19 mouse cellular contexts compared by ENCODE assay signal in the genomic region with DNA sequence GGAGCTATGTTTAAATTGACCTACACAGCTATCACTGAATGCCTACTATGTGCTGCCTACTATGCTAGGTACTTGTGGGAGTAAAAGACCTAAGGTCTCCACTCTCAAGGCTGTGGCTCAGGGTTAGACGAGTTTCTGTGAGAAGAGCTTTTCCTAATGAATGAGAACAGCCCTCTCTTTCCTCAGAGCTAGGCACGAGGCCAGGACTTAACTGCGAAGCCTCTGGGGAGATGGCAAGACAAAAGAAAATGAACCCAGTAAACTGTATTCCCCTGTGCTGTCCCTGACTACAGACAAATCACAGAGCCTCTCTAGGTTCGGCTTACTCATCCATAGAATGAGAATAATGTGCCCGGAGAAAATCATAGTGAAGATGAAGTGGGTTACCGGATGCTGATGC.
DNase-seq lines count a peak whose midpoint lies in the region; ATAC-seq and TF ChIP-seq lines count a peak whose summit lies in the region.
"Had no signal": no experiment of that assay in that cellular context is flagged by ENCODE, and none has a peak within 500 bp of the region (broad histone marks: within the 10 kb centered on the region; RNA-seq: fewer than 3 reads in every experiment).

No protein-coding gene starts in this region.

- no peaks in the 10 kb centered on the region for H3K9me3 ChIP-seq in forebrain, postnatal 0 days (ENCODE audit: low read length)
- no peaks in the 10 kb centered on the region for H3K9me3 ChIP-seq in forebrain, embryonic 12.5 days
- H3K9me3 ChIP-seq in hindbrain, postnatal 0 days (ENCODE audit: low read length) = no peaks in the 10 kb centered on the region
- H3K9me3 ChIP-seq in hindbrain, embryonic 11.5 days (ENCODE audit: control insufficient read depth, low read length) = no peaks in the 10 kb centered on the region
- no peaks in the 10 kb centered on the region for H3K9me3 ChIP-seq in kidney, embryonic 14.5 days (ENCODE audit: control insufficient read depth, low read length)
- H3K9me3 ChIP-seq: forebrain, embryonic 13.5 days; heart, embryonic 13.5 days; intestine, embryonic 15.5 days; kidney, embryonic 15.5 days; limb, embryonic 13.5 days; liver, embryonic 13.5 days; lung, embryonic 15.5 days; midbrain, embryonic 10.5 days had no signal

- no peak for ATAC-seq in forebrain, postnatal 0 days
- ATAC-seq in forebrain, embryonic 12.5 days (ENCODE audit: low FRiP score) = no peak
- ATAC-seq in hindbrain, postnatal 0 days = no peak
- no peak for ATAC-seq in hindbrain, embryonic 11.5 days (ENCODE audit: low FRiP score)
- ATAC-seq in kidney, embryonic 14.5 days (ENCODE audit: low FRiP score, low TSS enrichment) = no peak
- ATAC-seq: forebrain, embryonic 13.5 days; intestine, embryonic 15.5 days had no signal

- TF ChIP-seq CTCF in forebrain, postnatal 0 days (IDR thresholded peaks at IDR 0.05; ENCODE audit: low read depth) = no peak
- TF ChIP-seq CTCF in hindbrain, postnatal 0 days (IDR thresholded peaks at IDR 0.05; ENCODE audit: low read depth) = no peak

- no peak overlapping the region for H3K9ac ChIP-seq in forebrain, postnatal 0 days
- no peak overlapping the region for H3K9ac ChIP-seq in forebrain, embryonic 12.5 days
- no peak overlapping the region for H3K9ac ChIP-seq in hindbrain, postnatal 0 days (replicated peaks; ENCODE audit: low read length)
- no peak overlapping the region for H3K9ac ChIP-seq in hindbrain, embryonic 11.5 days (ENCODE audit: low read depth, low read length)
- H3K9ac ChIP-seq in kidney, embryonic 14.5 days (ENCODE audit: low read depth, low read length) = no peak overlapping the region
- H3K9ac ChIP-seq: forebrain, embryonic 13.5 days; heart, embryonic 13.5 days; intestine, embryonic 15.5 days; kidney, embryonic 15.5 days; limb, embryonic 13.5 days; liver, embryonic 13.5 days; lung, embryonic 15.5 days had no signal

- H3K27me3 ChIP-seq in forebrain, postnatal 0 days (ENCODE audit: insufficient read depth, low read length) = no peaks in the 10 kb centered on the region
- H3K27me3 ChIP-seq in forebrain, embryonic 12.5 days = peaks cover 6% of the 10 kb centered on the region; the same call in 1 of the 2 replicates
- H3K27me3 ChIP-seq in hindbrain, postnatal 0 days (ENCODE audit: insufficient read depth, low read length) = no peaks in the 10 kb centered on the region
- no peaks in the 10 kb centered on the region for H3K27me3 ChIP-seq in hindbrain, embryonic 11.5 days (ENCODE audit: control insufficient read depth, insufficient read depth, low read length)
- no peaks in the 10 kb centered on the region for H3K27me3 ChIP-seq in kidney, embryonic 14.5 days (ENCODE audit: control insufficient read depth, insufficient read depth, low read length)
- H3K27me3 ChIP-seq: heart, embryonic 13.5 days; intestine, embryonic 15.5 days; kidney, embryonic 15.5 days; liver, embryonic 13.5 days; lung, embryonic 15.5 days had no signal

- peaks cover 16% of the 10 kb centered on the region; the same call in 1 of the 2 replicates for H3K4me1 ChIP-seq in forebrain, postnatal 0 days (ENCODE audit: insufficient read depth)
- H3K4me1 ChIP-seq in forebrain, embryonic 12.5 days = peaks cover 22% of the 10 kb centered on the region
- H3K4me1 ChIP-seq in hindbrain, postnatal 0 days (ENCODE audit: insufficient read depth, low read length) = peaks cover 9% of the 10 kb centered on the region; the same call in 1 of the 2 replicates
- no peaks in the 10 kb centered on the region for H3K4me1 ChIP-seq in hindbrain, embryonic 11.5 days (replicated peaks; ENCODE audit: control insufficient read depth, insufficient read depth, low read length)
- no peaks in the 10 kb centered on the region for H3K4me1 ChIP-seq in kidney, embryonic 14.5 days (ENCODE audit: control insufficient read depth, insufficient read depth, low read length)
- H3K4me1 ChIP-seq: heart, embryonic 13.5 days; intestine, embryonic 15.5 days; kidney, embryonic 15.5 days; limb, embryonic 13.5 days; liver, embryonic 13.5 days; lung, embryonic 15.5 days had no signal

- WGBS in forebrain, postnatal 0 days = 34% methylated on average over 6 of the region's 6 CpGs
- WGBS in forebrain, embryonic 12.5 days = 68% methylated on average over 6 of the region's 6 CpGs
- 33% methylated on average over 6 of the region's 6 CpGs for WGBS in hindbrain, postnatal 0 days
- 80% methylated on average over 6 of the region's 6 CpGs for WGBS in hindbrain, embryonic 11.5 days
- 86% methylated on average over 6 of the region's 6 CpGs for WGBS in kidney, embryonic 14.5 days

- DNase-seq in forebrain, postnatal 0 days = peak; percentile 32
- DNase-seq in hindbrain, postnatal 0 days (ENCODE audit: low spot score) = peak; percentile 63
- DNase-seq in hindbrain, embryonic 11.5 days (ENCODE audit: low spot score) = no peak
- DNase-seq in retina, postnatal 1 day = peak; percentile 23
- DNase-seq in retina, embryonic 14.5 days (ENCODE audit: low spot score) = no peak
- DNase-seq: adrenal gland, adult 8-10 months; cerebellum, postnatal 36 days; gastrocnemius, postnatal 36 days; liver, embryonic 13.5 days had no signal

- no peak overlapping the region for H3K27ac ChIP-seq in forebrain, postnatal 0 days (ENCODE audit: low read depth, low read length)
- no peak overlapping the region for H3K27ac ChIP-seq in forebrain, embryonic 12.5 days
- H3K27ac ChIP-seq in hindbrain, postnatal 0 days = no peak overlapping the region
- H3K27ac ChIP-seq in hindbrain, embryonic 11.5 days (ENCODE audit: low read depth, low read length) = no peak overlapping the region
- H3K27ac ChIP-seq in kidney, embryonic 14.5 days (ENCODE audit: low read depth, low read length) = no peak overlapping the region
- H3K27ac ChIP-seq: forebrain, embryonic 13.5 days; heart, embryonic 13.5 days; intestine, embryonic 15.5 days; kidney, embryonic 15.5 days; limb, embryonic 13.5 days; liver, embryonic 13.5 days; lung, embryonic 15.5 days; macrophage; midbrain, embryonic 10.5 days had no signal

- H3K4me3 ChIP-seq in forebrain, postnatal 0 days (ENCODE audit: low read depth, low read length) = no peak overlapping the region
- no peak overlapping the region for H3K4me3 ChIP-seq in forebrain, embryonic 12.5 days (replicated peaks)
- no peak overlapping the region for H3K4me3 ChIP-seq in hindbrain, postnatal 0 days (ENCODE audit: low read length)
- no peak overlapping the region for H3K4me3 ChIP-seq in hindbrain, embryonic 11.5 days (ENCODE audit: low read depth, low read length)
- no peak overlapping the region for H3K4me3 ChIP-seq in kidney, embryonic 14.5 days (ENCODE audit: low read length)
- H3K4me3 ChIP-seq: forebrain, embryonic 13.5 days; heart, embryonic 13.5 days; intestine, embryonic 15.5 days; kidney, embryonic 15.5 days; limb, embryonic 13.5 days; liver, embryonic 13.5 days; lung, embryonic 15.5 days; midbrain, embryonic 10.5 days had no signal

- no peaks in the 10 kb centered on the region for H3K36me3 ChIP-seq in forebrain, postnatal 0 days (ENCODE audit: insufficient read depth)
- no peaks in the 10 kb centered on the region for H3K36me3 ChIP-seq in forebrain, embryonic 12.5 days (replicated peaks)
- no peaks in the 10 kb centered on the region for H3K36me3 ChIP-seq in hindbrain, postnatal 0 days (ENCODE audit: insufficient read depth, low read length)
- no peaks in the 10 kb centered on the region for H3K36me3 ChIP-seq in hindbrain, embryonic 11.5 days (ENCODE audit: control insufficient read depth, insufficient read depth, low read length)
- no peaks in the 10 kb centered on the region for H3K36me3 ChIP-seq in kidney, embryonic 14.5 days (ENCODE audit: control insufficient read depth, insufficient read depth, low read length)
- H3K36me3 ChIP-seq: heart, embryonic 13.5 days; intestine, embryonic 15.5 days; kidney, embryonic 15.5 days; limb, embryonic 13.5 days; liver, embryonic 13.5 days; lung, embryonic 15.5 days; midbrain, embryonic 10.5 days had no signal

- no peak overlapping the region for H3K4me2 ChIP-seq in forebrain, postnatal 0 days (ENCODE audit: low read depth)
- H3K4me2 ChIP-seq in forebrain, embryonic 12.5 days = no peak overlapping the region; the same call in 1 of the 2 replicates
- no peak overlapping the region for H3K4me2 ChIP-seq in hindbrain, postnatal 0 days (ENCODE audit: low read depth, low read length)
- H3K4me2 ChIP-seq in hindbrain, embryonic 11.5 days (replicated peaks; ENCODE audit: low read depth, low read length) = no peak overlapping the region
- no peak overlapping the region for H3K4me2 ChIP-seq in kidney, embryonic 14.5 days (replicated peaks; ENCODE audit: low read depth, low read length)
- H3K4me2 ChIP-seq: forebrain, embryonic 13.5 days; heart, embryonic 13.5 days; intestine, embryonic 15.5 days; kidney, embryonic 15.5 days; limb, embryonic 13.5 days; liver, embryonic 13.5 days; lung, embryonic 15.5 days had no signal

Comparison
In these comparisons a context has a peak if more than half of its experiments do, and no peak if none do; other contexts are left out.
1. DNase-seq: peak in forebrain, postnatal 0 days (single experiment), hindbrain, postnatal 0 days (single experiment) and retina, postnatal 1 day (single experiment); none in hindbrain, embryonic 11.5 days (single experiment) and retina, embryonic 14.5 days (single experiment).